Mouse (Mus musculus) midbrain, embryonic 16.5 days (tissue): ENCODE results near the gene Gm42791. TPM values are rescaled to one million over a fixed set of nuclear protein-coding genes. Genes with fewer than 3 reads are reported as not detected.

ENCODE experiments used
- ATAC-seq: fragments of 200-750 bp; cut with Nextera tagmentation; 2 replicates; pipeline ENCODE4 v1.8.0; 2017; ENCODE audit warnings: moderate TSS enrichment
- H3K27ac ChIP-seq: fragments of 300-500 bp; sonication (generic); 2 replicates; pipeline ENCODE4 v1.5.1; 2014; ENCODE audit warnings: mild to moderate bottlenecking, low read length, mixed read lengths
- H3K27me3 ChIP-seq: fragments of 300-500 bp; sonication (generic); 2 replicates; pipeline ENCODE4 v1.6.1; 2014; ENCODE audit warnings: low read depth, low read length, mixed read lengths; ENCODE audit not compliant: control insufficient read depth, insufficient read depth
- H3K36me3 ChIP-seq: fragments of 300-500 bp; sonication (generic); 2 replicates; pipeline ENCODE4 v1.6.1; 2014; ENCODE audit warnings: mild to moderate bottlenecking, low read length, moderate library complexity, mixed read lengths; ENCODE audit not compliant: control insufficient read depth, insufficient read depth
- H3K4me1 ChIP-seq: fragments of 300-500 bp; sonication (generic); 2 replicates; pipeline ENCODE4 v1.6.1; 2014; ENCODE audit warnings: mild to moderate bottlenecking, low read length, mixed read lengths; ENCODE audit not compliant: control insufficient read depth, insufficient read depth
- H3K4me2 ChIP-seq: fragments of 300-500 bp; sonication (generic); 2 replicates; pipeline ENCODE4 v1.6.1; 2014; ENCODE audit warnings: mild to moderate bottlenecking, low read length, mixed read lengths
- H3K4me3 ChIP-seq: fragments of 300-500 bp; sonication (generic); 2 replicates; pipeline ENCODE4 v1.5.1; 2014; ENCODE audit warnings: low read depth, mild to moderate bottlenecking, low read length, moderate library complexity, mixed read lengths
- H3K9ac ChIP-seq: fragments of 300-500 bp; sonication (generic); 2 replicates; pipeline ENCODE4 v1.6.1; 2014; ENCODE audit warnings: low read depth, low read length, mixed read lengths
- H3K9me3 ChIP-seq: fragments of 300-500 bp; sonication (generic); replicated peaks from 2 replicates; pipeline ENCODE4 v1.6.1; 2014; ENCODE audit warnings: mild to moderate bottlenecking, low read length, mixed read lengths; ENCODE audit not compliant: control insufficient read depth, poor library complexity, severe bottlenecking
- WGBS: fragments of 180-500 bp; shearing (Covaris S2); extraction: QIAGEN DNeasy Blood & Tissue Kit; methylation state at CpG from one replicate; pipeline ENCODE4 v1.1.7; 2014; 5-methylcytosine and 5-hydroxymethylcytosine counted together
- polyA plus RNA-seq: library from polyadenylated mRNA; unstranded; fragments of >200 nt; fragmentation: Nextera tagmentation; extraction: Ambion mirVana; gene quantifications from 2 replicates; pipeline ENCODE4 v1.2.1, GENCODE M21; 2015

Gene Gm42791
- polyA plus RNA-seq, 1 experiment from 2014 or later: 5.7 TPM

DNA sequence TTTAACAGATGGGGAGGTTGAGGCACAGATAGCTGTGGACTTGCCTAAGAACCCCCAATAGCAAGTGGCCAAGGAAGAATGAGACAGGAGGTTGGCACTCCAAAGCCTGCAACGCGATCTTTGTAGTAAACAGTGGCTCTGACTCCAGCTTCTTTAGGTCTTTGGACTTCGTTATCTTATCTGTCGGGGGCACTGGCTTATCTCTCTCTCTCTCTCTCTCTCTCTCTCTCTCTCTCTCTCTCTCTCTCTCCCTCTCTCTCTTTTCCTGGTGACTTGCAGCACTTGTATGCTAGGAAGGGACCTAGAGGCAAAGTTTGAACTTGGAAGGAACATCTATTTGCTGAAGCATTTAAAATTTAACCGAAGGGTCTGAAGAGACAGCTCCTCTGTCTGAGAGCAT is 33.4 kb upstream of the Gm42791 start:
- H3K36me3 ChIP-seq: no peaks in the 10 kb centered on the region
- H3K4me2 ChIP-seq: no peak overlapping the region
- no peaks in the 10 kb centered on the region for H3K27me3 ChIP-seq
- ATAC-seq: no peak
- no peak overlapping the region for H3K4me3 ChIP-seq
- H3K9me3 ChIP-seq: 0 out of 2 replicates have a peak, but pooled peaks cover 3% of the 10 kb centered on the region
- H3K9ac ChIP-seq: no peak overlapping the region
- 83% methylated on average over 5 of the region's 5 CpGs for WGBS
- no peak overlapping the region for H3K27ac ChIP-seq
- H3K4me1 ChIP-seq: peaks cover 9% of the 10 kb centered on the region

GRCm38 (mm10) chr5:149027389-149027788 is 32.4 kb upstream of the Gm42791 start:
- H3K9me3 ChIP-seq: 0 out of 2 replicates have a peak, but pooled peaks cover 3% of the 10 kb centered on the region
- peaks cover 9% of the 10 kb centered on the region for H3K4me1 ChIP-seq
- no peaks in the 10 kb centered on the region for H3K27me3 ChIP-seq
- WGBS: 84% methylated on average over 8 of the region's 8 CpGs
- H3K4me2 ChIP-seq: no peak overlapping the region
- H3K9ac ChIP-seq: no peak overlapping the region
- H3K4me3 ChIP-seq: no peak overlapping the region
- ATAC-seq: no peak
- no peaks in the 10 kb centered on the region for H3K36me3 ChIP-seq
- H3K27ac ChIP-seq: no peak overlapping the region

DNA sequence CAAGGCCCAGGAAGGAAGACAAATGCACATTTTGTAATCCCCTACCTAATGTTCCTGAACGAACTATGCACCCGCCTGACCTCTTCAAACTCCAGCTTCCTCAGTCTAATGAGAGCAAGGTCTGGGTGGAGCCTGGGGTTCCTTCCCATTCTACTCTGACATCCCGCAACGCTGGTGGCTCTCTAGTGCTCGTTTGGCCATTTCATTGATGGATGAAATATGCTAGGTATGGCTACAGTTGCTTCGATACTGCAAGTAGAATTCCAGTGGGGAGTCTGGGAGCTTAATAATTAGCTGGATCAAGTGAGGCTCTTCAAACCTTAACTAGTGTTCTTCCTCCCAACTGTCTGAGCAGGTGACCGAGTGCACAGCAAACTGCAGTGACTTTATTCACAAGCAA is 26.2 kb upstream of the Gm42791 start:
- no peak for ATAC-seq
- 63% methylated on average over 7 of the region's 7 CpGs for WGBS
- H3K36me3 ChIP-seq: no peaks in the 10 kb centered on the region
- H3K4me3 ChIP-seq: no peak overlapping the region
- no peak overlapping the region for H3K27ac ChIP-seq
- peaks cover 1% of the 10 kb centered on the region; the same call in 1 of the 2 replicates for H3K4me1 ChIP-seq
- H3K9me3 ChIP-seq: no peaks in the 10 kb centered on the region
- no peak overlapping the region for H3K4me2 ChIP-seq
- H3K9ac ChIP-seq: no peak overlapping the region
- no peaks in the 10 kb centered on the region for H3K27me3 ChIP-seq

DNA sequence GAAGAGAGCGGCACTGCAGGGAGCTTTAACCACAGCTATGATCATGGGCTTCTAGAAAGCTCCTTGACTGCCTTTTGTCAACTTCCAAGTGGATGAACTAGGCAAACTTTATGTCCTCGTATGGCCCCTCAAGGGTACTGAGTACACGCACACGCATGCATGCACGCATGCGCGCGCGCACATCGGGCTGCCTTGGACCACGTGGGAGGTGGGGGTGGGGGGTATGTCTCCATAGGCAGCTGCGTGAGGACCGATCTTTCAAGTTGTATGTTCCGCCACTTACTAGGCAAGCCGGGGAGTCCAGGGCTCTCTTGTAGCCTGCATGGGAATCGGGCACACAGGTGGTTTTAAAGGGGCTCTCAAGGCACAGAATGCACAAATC is 25.7 kb upstream of the Gm42791 start:
- WGBS: 69% methylated on average over 16 of the region's 16 CpGs
- Histone ChIP-seq H3K27ac (no peak overlapping the region), H3K9ac (no peak overlapping the region), H3K4me3 (no peak overlapping the region), H3K27me3 (no peaks in the 10 kb centered on the region), H3K36me3 (no peaks in the 10 kb centered on the region), H3K4me1 (peaks cover 5% of the 10 kb centered on the region; the same call in 1 of the 2 replicates), H3K4me2 (no peak overlapping the region), H3K9me3 (no peaks in the 10 kb centered on the region)
- ATAC-seq: no peak

GRCm38 (mm10) chr5:149020059-149020680 is 25.2 kb upstream of the Gm42791 start:
- ATAC-seq: no peak
- Histone ChIP-seq H3K4me3 (no peak overlapping the region), H3K27ac (no peak overlapping the region), H3K9ac (no peak overlapping the region), H3K27me3 (no peaks in the 10 kb centered on the region), H3K4me2 (no peak overlapping the region), H3K36me3 (no peaks in the 10 kb centered on the region), H3K4me1 (peaks cover 5% of the 10 kb centered on the region; the same call in 1 of the 2 replicates), H3K9me3 (no peaks in the 10 kb centered on the region)
- WGBS: 50% methylated on average over 18 of the region's 18 CpGs

GRCm38 (mm10) chr5:149017666-149018415 is 22.9 kb upstream of the Gm42791 start:
- Histone ChIP-seq H3K27ac (no peak overlapping the region), H3K4me3 (no peak overlapping the region), H3K4me2 (no peak overlapping the region), H3K36me3 (no peaks in the 10 kb centered on the region), H3K27me3 (no peaks in the 10 kb centered on the region), H3K4me1 (peaks cover 7% of the 10 kb centered on the region; the same call in 1 of the 2 replicates), H3K9ac (no peak overlapping the region), H3K9me3 (no peaks in the 10 kb centered on the region; the same call in 1 of the 2 replicates)
- 94% methylated on average over 3 of the region's 3 CpGs for WGBS
- no peak for ATAC-seq

GRCm38 (mm10) chr5:149017181-149017580 is 22.2 kb upstream of the Gm42791 start:
- H3K4me3 ChIP-seq: no peak overlapping the region
- H3K9ac ChIP-seq: no peak overlapping the region
- WGBS: 93% methylated on average over 3 of the region's 3 CpGs
- H3K4me1 ChIP-seq: peaks cover 7% of the 10 kb centered on the region; the same call in 1 of the 2 replicates
- H3K27me3 ChIP-seq: no peaks in the 10 kb centered on the region
- no peaks in the 10 kb centered on the region for H3K36me3 ChIP-seq
- no peak overlapping the region for H3K4me2 ChIP-seq
- no peak overlapping the region for H3K27ac ChIP-seq
- ATAC-seq: no peak
- H3K9me3 ChIP-seq: no peaks in the 10 kb centered on the region; the same call in 1 of the 2 replicates

DNA sequence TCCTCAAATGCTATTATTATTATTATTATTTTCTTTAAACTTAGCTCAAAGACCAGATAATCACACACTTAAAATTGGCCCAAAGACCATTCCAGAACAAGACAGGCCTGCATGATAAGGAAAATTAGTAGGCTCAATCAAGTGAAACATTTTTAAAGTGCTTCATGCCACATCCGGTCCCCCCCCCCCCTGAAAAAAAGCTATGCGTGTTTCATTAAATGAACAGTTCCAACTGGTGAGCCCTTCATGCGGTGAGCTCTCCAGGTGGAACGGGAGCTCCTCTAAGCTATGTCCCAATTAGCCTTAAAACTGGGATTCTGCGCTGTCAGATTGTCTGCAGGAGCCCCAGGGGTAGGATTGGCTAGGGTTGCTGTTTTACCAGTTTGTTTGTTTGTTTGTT is 21.3 kb upstream of the Gm42791 start:
- Histone ChIP-seq H3K4me1 (peaks cover 7% of the 10 kb centered on the region; the same call in 1 of the 2 replicates), H3K27me3 (no peaks in the 10 kb centered on the region), H3K4me3 (no peak overlapping the region), H3K9me3 (no peaks in the 10 kb centered on the region; the same call in 1 of the 2 replicates), H3K27ac (no peak overlapping the region), H3K36me3 (no peaks in the 10 kb centered on the region), H3K9ac (no peak overlapping the region), H3K4me2 (peak overlapping the region; percentile 86; the same call in 1 of the 2 replicates)
- ATAC-seq: no peak
- WGBS: 70% methylated on average over 5 of the region's 5 CpGs
